Mouse (Mus musculus) ES-Bruce4 (cell line): ENCODE data around the gene Mesp1. TPM values are rescaled to one million over a fixed set of nuclear protein-coding genes. Genes with fewer than 3 reads are reported as not detected.

Experiments used
- H3K27ac ChIP-seq: 2 replicates; pipeline ENCODE4 v1.5.1; 2012; ENCODE audit warnings: low read length, inconsistent platforms; ENCODE audit not compliant: insufficient read depth
- H3K27me3 ChIP-seq: 2 replicates; pipeline ENCODE4 v1.6.1; 2012; ENCODE audit warnings: mild to moderate bottlenecking, low read length, inconsistent platforms; ENCODE audit not compliant: control insufficient read depth, poor library complexity, insufficient read depth, severe bottlenecking
- H3K36me3 ChIP-seq: 2 replicates; pipeline ENCODE4 v1.6.1; 2012; ENCODE audit warnings: inconsistent platforms, mild to moderate bottlenecking, low read length, moderate library complexity; ENCODE audit not compliant: control insufficient read depth, poor library complexity, insufficient read depth, severe bottlenecking
- H3K4me1 ChIP-seq: one replicate; pipeline ENCODE4 v1.8.1; 2011; ENCODE audit warnings: low read length; ENCODE audit not compliant: control insufficient read depth, insufficient read depth
- H3K4me3 ChIP-seq: 2 replicates; pipeline ENCODE4 v1.5.1; 2011; ENCODE audit warnings: low read depth, mild to moderate bottlenecking, low read length
- H3K9ac ChIP-seq: 2 replicates; pipeline ENCODE4 v1.6.1; 2012; ENCODE audit warnings: low read depth, mild to moderate bottlenecking, inconsistent platforms; ENCODE audit not compliant: poor library complexity, severe bottlenecking
- H3K9me3 ChIP-seq: replicated peaks from 2 replicates; pipeline ENCODE4 v1.6.1; 2012; ENCODE audit warnings: mild to moderate bottlenecking, low read length, inconsistent platforms; ENCODE audit not compliant: control insufficient read depth, poor library complexity, insufficient read depth, severe bottlenecking
- CTCF ChIP-seq: IDR thresholded peaks from one replicate; pipeline ENCODE4 v1.8.1; 2011; ENCODE audit warnings: low read depth, low read length
- EP300 ChIP-seq: IDR thresholded peaks from 2 replicates; pipeline ENCODE4 v1.6.1; 2011; ENCODE audit warnings: low read depth, low read length; ENCODE audit not compliant: insufficient read depth
- POLR2A ChIP-seq: IDR thresholded peaks from one replicate; pipeline ENCODE4 v1.8.1; 2011; ENCODE audit warnings: low read length; ENCODE audit not compliant: insufficient read depth
- polyA plus RNA-seq: library from polyadenylated mRNA; stranded (reverse); fragments of >200 nt; gene quantifications from 2 replicates; pipeline ENCODE4 v1.2.4, GENCODE M21; 2011; ENCODE audit warnings: low read depth; ENCODE audit not compliant: missing spikeins, insufficient read depth, insufficient read length

Mesp1 gene
- polyA plus RNA-seq, 1 experiment = not detected

- Histone ChIP-seq H3K9me3 (no peaks in the 10 kb centered on the region), H3K9ac (no peak overlapping the region), H3K4me1 (no peaks in the 10 kb centered on the region), H3K27me3 (no peaks in the 10 kb centered on the region), H3K4me3 (no peak overlapping the region), H3K27ac (no peak overlapping the region), H3K36me3 (no peaks in the 10 kb centered on the region)
- TF ChIP-seq POLR2A (no peak), EP300 (no peak), CTCF (no peak)
Measured at GRCm38 (mm10) chr7:79769664-79770063, 23.9 kb downstream of the Mesp1 start.

- no peak overlapping the region for H3K4me3 ChIP-seq
- no peaks in the 10 kb centered on the region for H3K36me3 ChIP-seq
- H3K4me1 ChIP-seq = no peaks in the 10 kb centered on the region
- TF ChIP-seq EP300 = no peak
- no peak for TF ChIP-seq CTCF
- TF ChIP-seq POLR2A = no peak
- H3K9me3 ChIP-seq = no peaks in the 10 kb centered on the region
- no peaks in the 10 kb centered on the region for H3K27me3 ChIP-seq
- H3K27ac ChIP-seq = no peak overlapping the region
- no peak overlapping the region for H3K9ac ChIP-seq
Measured at GRCm38 (mm10) chr7:79765991-79766390, 27.6 kb downstream of the Mesp1 start.

GRCm38 (mm10) chr7:79762106-79762505, 31.5 kb downstream of the Mesp1 start:
- Histone ChIP-seq H3K36me3 (no peaks in the 10 kb centered on the region), H3K27me3 (no peaks in the 10 kb centered on the region), H3K9ac (no peak overlapping the region), H3K27ac (no peak overlapping the region), H3K4me1 (no peaks in the 10 kb centered on the region), H3K4me3 (no peak overlapping the region), H3K9me3 (no peaks in the 10 kb centered on the region)
- no peak for TF ChIP-seq EP300
- TF ChIP-seq CTCF = no peak
- TF ChIP-seq POLR2A = no peak

- no peak overlapping the region for H3K9ac ChIP-seq
- no peaks in the 10 kb centered on the region for H3K36me3 ChIP-seq
- TF ChIP-seq POLR2A (no peak), EP300 (no peak), CTCF (no peak)
- no peak overlapping the region for H3K27ac ChIP-seq
- H3K9me3 ChIP-seq = no peaks in the 10 kb centered on the region
- no peak overlapping the region for H3K4me3 ChIP-seq
- H3K27me3 ChIP-seq = no peaks in the 10 kb centered on the region
- no peaks in the 10 kb centered on the region for H3K4me1 ChIP-seq
Measured at GRCm38 (mm10) chr7:79761124-79761876, 32.3 kb downstream of the Mesp1 start.

GRCm38 (mm10) chr7:79759766-79760165, 33.8 kb downstream of the Mesp1 start:
- H3K4me1 ChIP-seq = no peaks in the 10 kb centered on the region
- no peaks in the 10 kb centered on the region for H3K27me3 ChIP-seq
- H3K4me3 ChIP-seq = no peak overlapping the region
- no peak overlapping the region for H3K9ac ChIP-seq
- no peak overlapping the region for H3K27ac ChIP-seq
- H3K9me3 ChIP-seq = no peaks in the 10 kb centered on the region
- no peaks in the 10 kb centered on the region for H3K36me3 ChIP-seq
- no peak for TF ChIP-seq CTCF
- no peak for TF ChIP-seq EP300

GRCm38 (mm10) chr7:79758176-79758575, 35.4 kb downstream of the Mesp1 start:
- no peaks in the 10 kb centered on the region for H3K9me3 ChIP-seq

More at GRCm38 (mm10) chr7:79758176-79758575, 35.4 kb downstream of the Mesp1 start:
- Histone ChIP-seq H3K36me3 (no peaks in the 10 kb centered on the region), H3K4me1 (no peaks in the 10 kb centered on the region), H3K9ac (no peak overlapping the region), H3K4me3 (no peak overlapping the region), H3K27ac (no peak overlapping the region), H3K27me3 (no peaks in the 10 kb centered on the region)
- TF ChIP-seq POLR2A (no peak), CTCF (no peak), EP300 (no peak)
